Mouse (Mus musculus): ENCODE results near the gene Tax1bp3. TPM values are rescaled to one million over a fixed set of nuclear protein-coding genes. Genes with fewer than 3 reads are reported as not detected.
A peak's percentile ranks its signal among the peaks of the same experiment; 100 is the strongest.

Gene Tax1bp3
- polyA plus RNA-seq, 1 experiment = 86.5 TPM

- Histone ChIP-seq H3K27me3 (replicated peaks; ENCODE audit: control insufficient read depth, insufficient read depth, low read length) (no peaks in the 10 kb centered on the region), H3K27ac (ENCODE audit: insufficient read depth, low read depth, low read length) (no peak within 1 kb of the TSS), H3K36me3 (ENCODE audit: control insufficient read depth, insufficient read depth, low read length) (no peaks in the 10 kb centered on the region), H3K4me3 (ENCODE audit: insufficient read depth, low read depth, low read length) (peak within 1 kb of the TSS; percentile 64), H3K4me1 (ENCODE audit: control insufficient read depth, insufficient read depth, low read length) (0 out of 2 replicates have a peak, but pooled peaks cover 3% of the 10 kb centered on the region)
- under 1% methylated on average over 84 of the region's 84 CpGs for WGBS
- peak; percentile 94 for DNase-seq
- TF ChIP-seq CTCF (conservative IDR thresholded peaks at IDR 0.05; ENCODE audit: insufficient read depth, insufficient read length, low read depth, low read length) = peak; percentile 84
- no peak for TF ChIP-seq POLR2A (IDR thresholded peaks at IDR 0.05; ENCODE audit: low read depth, low read length)
Observed at GRCm38 (mm10) chr11:73137591-73138501, 39.0 kb upstream of the Tax1bp3 start, which contains the start of gene Haspin. TSS of gene Haspin (minus strand) at chr11:73138294.

- TF ChIP-seq POLR2A (IDR thresholded peaks at IDR 0.05; ENCODE audit: low read depth, low read length) = no peak
- no peak for TF ChIP-seq CTCF (conservative IDR thresholded peaks at IDR 0.05; ENCODE audit: insufficient read depth, insufficient read length, low read depth, low read length)
- peak overlapping the region; percentile 89 for H3K27ac ChIP-seq (ENCODE audit: insufficient read depth, low read depth, low read length)
- 84% methylated on average over 1 of the region's 1 CpGs for WGBS
- peak; percentile 73 for DNase-seq
- H3K36me3 ChIP-seq (ENCODE audit: control insufficient read depth, insufficient read depth, low read length) = no peaks in the 10 kb centered on the region
- no peak overlapping the region for H3K4me3 ChIP-seq (ENCODE audit: insufficient read depth, low read depth, low read length)
- H3K27me3 ChIP-seq (replicated peaks; ENCODE audit: control insufficient read depth, insufficient read depth, low read length) = no peaks in the 10 kb centered on the region
- H3K4me1 ChIP-seq (ENCODE audit: control insufficient read depth, insufficient read depth, low read length) = peaks cover 2% of the 10 kb centered on the region; the same call in 1 of the 2 replicates
Observed at GRCm38 (mm10) chr11:73144261-73144681, 32.6 kb upstream of the Tax1bp3 start.

GRCm38 (mm10) chr11:73146026-73146974 lies 30.6 kb upstream of the Tax1bp3 start:
- Histone ChIP-seq H3K36me3 (ENCODE audit: control insufficient read depth, insufficient read depth, low read length) (no peaks in the 10 kb centered on the region), H3K4me1 (ENCODE audit: control insufficient read depth, insufficient read depth, low read length) (peaks cover 2% of the 10 kb centered on the region; the same call in 1 of the 2 replicates), H3K27me3 (replicated peaks; ENCODE audit: control insufficient read depth, insufficient read depth, low read length) (no peaks in the 10 kb centered on the region), H3K27ac (ENCODE audit: insufficient read depth, low read depth, low read length) (peak overlapping the region; percentile 79; the same call in 1 of the 2 replicates), H3K4me3 (ENCODE audit: insufficient read depth, low read depth, low read length) (no peak overlapping the region)
- DNase-seq = peak; percentile 60
- TF ChIP-seq CTCF (conservative IDR thresholded peaks at IDR 0.05; ENCODE audit: insufficient read depth, insufficient read length, low read depth, low read length) = no peak
- no peak for TF ChIP-seq POLR2A (IDR thresholded peaks at IDR 0.05; ENCODE audit: low read depth, low read length)
- WGBS = 49% methylated on average over 11 of the region's 11 CpGs

- Histone ChIP-seq H3K4me1 (ENCODE audit: control insufficient read depth, insufficient read depth, low read length) (peaks cover 2% of the 10 kb centered on the region; the same call in 1 of the 2 replicates), H3K36me3 (ENCODE audit: control insufficient read depth, insufficient read depth, low read length) (no peaks in the 10 kb centered on the region), H3K4me3 (ENCODE audit: insufficient read depth, low read depth, low read length) (no peak overlapping the region), H3K27ac (ENCODE audit: insufficient read depth, low read depth, low read length) (peak overlapping the region; percentile 36; the same call in 1 of the 2 replicates), H3K27me3 (replicated peaks; ENCODE audit: control insufficient read depth, insufficient read depth, low read length) (no peaks in the 10 kb centered on the region)
- 57% methylated on average over 7 of the region's 7 CpGs for WGBS
- TF ChIP-seq POLR2A (IDR thresholded peaks at IDR 0.05; ENCODE audit: low read depth, low read length) (no peak), CTCF (conservative IDR thresholded peaks at IDR 0.05; ENCODE audit: insufficient read depth, insufficient read length, low read depth, low read length) (no peak)
- no peak for DNase-seq
Observed at GRCm38 (mm10) chr11:73146975-73147365, 29.9 kb upstream of the Tax1bp3 start.

GRCm38 (mm10) chr11:73148209-73148608 lies 28.7 kb upstream of the Tax1bp3 start:
- no peaks in the 10 kb centered on the region for H3K27me3 ChIP-seq (replicated peaks; ENCODE audit: control insufficient read depth, insufficient read depth, low read length)
- WGBS = 86% methylated on average over 9 of the region's 9 CpGs

GRCm38 (mm10) chr11:73155071-73155470 lies 21.8 kb upstream of the Tax1bp3 start:
- Histone ChIP-seq H3K4me3 (ENCODE audit: insufficient read depth, low read depth, low read length) (no peak overlapping the region), H3K27me3 (replicated peaks; ENCODE audit: control insufficient read depth, insufficient read depth, low read length) (no peaks in the 10 kb centered on the region), H3K27ac (ENCODE audit: insufficient read depth, low read depth, low read length) (no peak overlapping the region), H3K36me3 (ENCODE audit: control insufficient read depth, insufficient read depth, low read length) (no peaks in the 10 kb centered on the region), H3K4me1 (ENCODE audit: control insufficient read depth, insufficient read depth, low read length) (0 out of 2 replicates have a peak, but pooled peaks cover 3% of the 10 kb centered on the region)
- whole genome bisulfite sequencing = 75% methylated on average over 6 of the region's 6 CpGs
- DNase-seq = no peak
- TF ChIP-seq CTCF (conservative IDR thresholded peaks at IDR 0.05; ENCODE audit: insufficient read depth, insufficient read length, low read depth, low read length) (no peak), POLR2A (IDR thresholded peaks at IDR 0.05; ENCODE audit: low read depth, low read length) (no peak)

More at GRCm38 (mm10) chr11:73148209-73148608, 28.7 kb upstream of the Tax1bp3 start:
- Histone ChIP-seq H3K4me3 (ENCODE audit: insufficient read depth, low read depth, low read length) (no peak overlapping the region), H3K36me3 (ENCODE audit: control insufficient read depth, insufficient read depth, low read length) (no peaks in the 10 kb centered on the region), H3K27ac (ENCODE audit: insufficient read depth, low read depth, low read length) (no peak overlapping the region), H3K4me1 (ENCODE audit: control insufficient read depth, insufficient read depth, low read length) (peaks cover 2% of the 10 kb centered on the region; the same call in 1 of the 2 replicates)
- no peak for DNase-seq
- TF ChIP-seq CTCF (conservative IDR thresholded peaks at IDR 0.05; ENCODE audit: insufficient read depth, insufficient read length, low read depth, low read length) (no peak), POLR2A (IDR thresholded peaks at IDR 0.05; ENCODE audit: low read depth, low read length) (no peak)

Measured in kidney, adult 2 months (tissue).